In genomic region chr7:70624031-70624726, GRCm38 (mm10) we compare ENCODE assay signal across 8 mouse cellular contexts.
A peak's percentile ranks its signal among the peaks of the same experiment; 100 is the strongest.
DNase-seq lines count a peak whose midpoint lies in the region; ATAC-seq lines count a peak whose summit lies in the region.

No protein-coding gene starts in this region.

- H3K27me3 ChIP-seq in forebrain, embryonic 14.5 days (replicated peaks; ENCODE audit: control insufficient read depth, insufficient read depth, low read length) = 0 out of 2 replicates have a peak, but pooled peaks cover 5% of the 10 kb centered on the region
- H3K27me3 ChIP-seq in limb, embryonic 10.5 days (ENCODE audit: low read depth, poor library complexity, severe bottlenecking) = peaks cover 40% of the 10 kb centered on the region
- H3K27me3 ChIP-seq in midbrain, embryonic 10.5 days (ENCODE audit: low read depth, poor library complexity, severe bottlenecking) = peaks cover 36% of the 10 kb centered on the region

- H3K4me2 ChIP-seq in forebrain, embryonic 14.5 days (ENCODE audit: low read length) = peak overlapping the region; percentile 57; the same call in 1 of the 2 replicates

- no peak for ATAC-seq in forebrain, embryonic 14.5 days

- H3K4me1 ChIP-seq in forebrain, embryonic 14.5 days (ENCODE audit: control insufficient read depth, insufficient read depth, low read length) = peaks cover 19% of the 10 kb centered on the region
- peaks cover 29% of the 10 kb centered on the region for H3K4me1 ChIP-seq in limb, embryonic 10.5 days
- peaks cover 29% of the 10 kb centered on the region for H3K4me1 ChIP-seq in midbrain, embryonic 10.5 days

- no peak overlapping the region for H3K4me3 ChIP-seq in forebrain, embryonic 14.5 days (ENCODE audit: low read depth, low read length)
- peak overlapping the region; percentile 40 for H3K4me3 ChIP-seq in limb, embryonic 10.5 days
- H3K4me3 ChIP-seq in midbrain, embryonic 10.5 days = peak overlapping the region; percentile 44

- WGBS in forebrain, embryonic 14.5 days = 2% methylated on average over 16 of the region's 16 CpGs
- WGBS in limb, embryonic 10.5 days = 3% methylated on average over 16 of the region's 16 CpGs
- 3% methylated on average over 16 of the region's 16 CpGs for WGBS in midbrain, embryonic 10.5 days

- DNase-seq in embryo, embryonic 10.5 days (ENCODE audit: low spot score) = peak; percentile 88
- peak; percentile 33 for DNase-seq in forebrain, embryonic 14.5 days (ENCODE audit: low spot score)
- peak; percentile 70 for DNase-seq in heart, postnatal 4 days
- DNase-seq in limb, embryonic 10.5 days (ENCODE audit: low spot score) = no peak
- peak; percentile 81 for DNase-seq in midbrain, embryonic 10.5 days (ENCODE audit: low spot score)
- no peak for DNase-seq in B cell, adult 2 months
- DNase-seq in urinary bladder, postnatal 25 days (ENCODE audit: low spot score) = no peak
- DNase-seq in thymus, adult 18-20 months = no peak

- no peak overlapping the region for H3K27ac ChIP-seq in forebrain, embryonic 14.5 days (ENCODE audit: low read depth, low read length)
- H3K27ac ChIP-seq in limb, embryonic 10.5 days = peak overlapping the region; percentile 78
- H3K27ac ChIP-seq in midbrain, embryonic 10.5 days (replicated peaks) = peak overlapping the region; percentile 81

- H3K36me3 ChIP-seq in forebrain, embryonic 14.5 days (ENCODE audit: control insufficient read depth, insufficient read depth, low read length) = no peaks in the 10 kb centered on the region
- H3K36me3 ChIP-seq in limb, embryonic 10.5 days = no peaks in the 10 kb centered on the region
- no peaks in the 10 kb centered on the region for H3K36me3 ChIP-seq in midbrain, embryonic 10.5 days

- H3K9me3 ChIP-seq in forebrain, embryonic 14.5 days (replicated peaks; ENCODE audit: control insufficient read depth, low read length) = no peaks in the 10 kb centered on the region
- H3K9me3 ChIP-seq in limb, embryonic 10.5 days (replicated peaks) = no peaks in the 10 kb centered on the region
- no peaks in the 10 kb centered on the region for H3K9me3 ChIP-seq in midbrain, embryonic 10.5 days (replicated peaks)

- no peak overlapping the region for H3K9ac ChIP-seq in forebrain, embryonic 14.5 days (ENCODE audit: low read length)

Comparison
In these comparisons a context has a peak if more than half of its experiments do, and no peak if none do; other contexts are left out.
1. DNase-seq: peak in embryo, embryonic 10.5 days (single experiment), forebrain, embryonic 14.5 days (single experiment), heart, postnatal 4 days (single experiment) and midbrain, embryonic 10.5 days (single experiment); none in limb, embryonic 10.5 days (single experiment), B cell, adult 2 months (0 of 2), urinary bladder, postnatal 25 days (single experiment) and thymus, adult 18-20 months (0 of 2).